Mouse (Mus musculus) left cerebral cortex, adult 11 months (tissue): Measurements from ENCODE around the gene Ccnj.
A peak's percentile ranks its signal among the peaks of the same experiment; 100 is the strongest.

Experiments used
- DNase-seq: peaks from one replicate; pipeline ENCODE4 v3.0.0; 2022; ENCODE audit warnings: low spot score

Gene Ccnj

DNA sequence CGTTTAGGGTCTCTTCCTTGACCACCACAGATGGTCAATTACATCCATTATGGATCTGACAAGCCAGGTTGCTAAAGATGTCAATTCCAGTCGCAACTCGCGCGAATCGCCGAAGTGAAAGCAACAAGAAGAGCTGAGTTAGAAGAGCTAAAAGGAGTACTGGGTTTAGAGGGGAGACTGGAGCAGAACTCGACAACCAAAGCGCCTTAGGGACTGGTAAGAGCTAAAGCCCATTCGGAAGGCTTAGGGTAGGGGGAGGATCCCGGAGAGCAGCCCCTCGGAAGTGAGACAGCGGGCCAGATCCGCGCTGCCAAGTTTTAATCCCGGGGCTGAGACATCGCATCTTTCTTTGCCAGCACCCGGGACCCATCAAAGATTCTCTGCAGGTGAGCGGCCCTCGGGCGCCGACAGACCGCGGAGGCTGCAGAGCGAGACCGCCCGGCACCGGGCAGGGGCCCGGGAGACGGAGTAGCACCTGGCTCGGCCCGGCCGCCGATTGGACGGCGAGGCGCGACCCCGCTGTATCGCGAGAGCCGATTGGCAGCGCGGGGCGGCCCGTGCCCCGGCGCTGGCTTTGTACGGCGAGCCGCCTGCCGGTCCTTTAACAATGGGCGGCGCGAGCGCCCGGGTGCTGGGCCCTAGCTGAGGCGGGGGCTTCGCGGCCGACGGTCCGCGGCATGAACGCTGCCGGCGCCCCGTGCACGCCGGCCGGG is at the start of gene Ccnj:
TSS of gene Ccnj (plus strand) at position 577 of the 713 bp plus-strand sequence.
- DNase-seq, result peak; percentile 90

DNA sequence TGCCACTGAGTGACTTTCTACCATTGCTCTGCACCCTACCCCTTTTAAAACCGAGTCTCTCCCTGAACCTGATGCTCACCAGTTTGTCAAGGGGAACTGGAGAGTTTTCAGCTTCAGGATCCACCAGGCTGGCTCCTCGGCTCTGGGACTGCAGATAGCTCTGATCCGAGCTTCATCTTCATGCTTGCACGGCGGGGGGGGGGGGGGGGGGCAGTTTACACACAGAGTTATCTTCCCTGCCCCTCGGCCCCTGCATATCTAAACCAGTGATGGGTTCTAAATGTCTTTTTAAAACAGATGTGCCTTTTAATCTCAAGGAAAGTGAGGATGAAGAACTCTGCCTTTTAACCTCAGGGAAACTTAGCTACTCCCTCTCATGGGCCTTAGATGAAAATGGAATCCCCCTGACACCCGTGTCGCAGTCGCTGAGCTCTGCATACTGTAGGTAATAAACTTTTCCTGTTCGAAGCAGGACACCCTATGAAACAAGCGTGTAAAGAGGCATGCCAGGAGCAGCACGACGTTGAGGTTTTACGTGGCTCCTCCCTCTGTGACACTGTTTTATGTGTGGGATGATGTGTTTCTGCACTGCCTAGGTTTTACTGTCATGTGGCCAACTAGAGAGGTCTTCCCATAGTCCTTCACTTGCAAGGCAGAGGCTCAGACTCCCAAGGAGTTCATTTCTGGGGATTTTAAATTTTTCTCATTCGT is 42.9 kb upstream of the Ccnj start:
- no peak for DNase-seq

DNA sequence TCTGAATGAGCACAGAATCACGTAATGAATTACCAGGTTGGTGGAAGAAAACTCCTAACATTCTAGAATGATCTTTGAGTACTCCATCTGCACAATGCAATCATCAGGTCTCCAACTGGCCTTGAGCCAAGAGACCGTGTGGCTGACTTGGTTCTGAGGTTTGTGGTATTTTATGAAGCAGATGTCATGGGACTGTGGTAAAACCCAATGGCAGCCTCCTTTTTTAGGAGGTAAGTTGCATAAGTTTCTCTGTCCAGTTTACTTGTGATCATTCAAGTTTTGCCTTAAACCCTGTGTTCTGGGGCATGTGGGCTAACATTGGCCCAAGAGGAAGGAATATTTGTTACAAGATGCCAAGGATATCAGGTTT is 42.4 kb upstream of the Ccnj start:
- no peak for DNase-seq

DNA sequence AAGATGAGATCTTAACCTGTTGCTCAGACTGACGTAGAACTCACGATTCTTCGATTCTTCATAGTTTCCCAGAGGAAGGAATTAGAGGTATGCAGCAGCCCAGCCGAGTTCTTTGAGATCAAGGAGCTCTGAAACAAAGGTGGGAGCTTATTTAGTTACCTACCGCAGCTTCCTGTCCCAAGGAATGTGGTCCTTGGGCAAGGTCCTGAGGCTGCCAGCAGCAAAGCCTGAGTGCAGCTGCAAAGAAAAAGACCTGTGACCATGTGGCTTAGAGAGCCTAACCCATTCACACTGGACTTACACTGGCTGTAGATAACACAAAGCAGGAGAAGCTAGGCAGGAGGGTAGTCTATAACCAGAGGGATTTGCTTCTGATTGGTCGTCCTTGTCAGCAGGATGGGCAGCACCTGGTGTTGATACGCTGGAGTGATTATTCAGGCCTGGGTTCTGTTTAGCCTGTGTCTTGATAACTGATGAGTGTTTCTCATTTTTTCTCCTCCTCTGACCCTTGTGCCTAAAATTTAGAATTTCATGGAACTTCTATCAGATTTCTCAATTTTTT is 25.8 kb upstream of the Ccnj start:
- no peak for DNase-seq

DNA sequence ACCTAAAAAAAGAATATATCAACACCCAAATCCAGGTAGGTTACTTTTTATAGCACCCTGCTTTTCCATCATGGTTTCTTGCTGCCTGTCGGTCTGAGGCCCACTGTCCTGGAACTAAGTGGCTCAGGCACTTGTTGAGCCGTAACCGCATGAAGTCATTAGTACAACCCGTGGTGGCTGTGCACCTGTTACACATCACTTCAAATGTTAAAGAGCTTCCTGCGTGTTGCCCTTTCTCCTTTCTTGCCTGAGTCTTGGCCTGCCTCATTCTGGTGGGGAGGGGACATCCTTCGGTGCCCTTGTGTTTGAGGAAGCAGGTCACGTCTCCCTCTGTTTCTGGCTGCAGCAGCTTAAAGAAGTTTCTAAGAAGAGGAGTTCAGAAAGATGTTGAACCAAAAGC is 21.2 kb upstream of the Ccnj start:
- DNase-seq, result no peak

DNA sequence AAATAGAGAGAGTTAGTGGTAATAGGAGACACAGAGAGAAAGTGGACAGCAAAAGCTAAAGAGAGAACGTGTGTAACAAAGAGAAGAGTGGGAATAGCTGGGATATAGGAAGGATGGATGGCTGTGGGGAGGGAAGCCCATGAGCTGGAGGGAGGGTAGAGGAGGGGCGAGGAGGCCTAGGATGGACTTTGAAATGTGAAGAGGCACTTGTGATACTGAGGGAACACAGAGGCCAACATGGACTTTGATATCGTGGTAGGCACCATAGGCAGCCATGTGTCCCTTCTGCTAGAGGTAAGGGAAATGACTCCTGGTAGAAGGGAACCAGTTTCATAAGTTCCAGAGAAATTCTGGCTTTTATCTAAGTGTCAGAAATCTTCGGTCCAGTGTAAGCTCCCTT is 19.2 kb upstream of the Ccnj start:
- no peak for DNase-seq

DNA sequence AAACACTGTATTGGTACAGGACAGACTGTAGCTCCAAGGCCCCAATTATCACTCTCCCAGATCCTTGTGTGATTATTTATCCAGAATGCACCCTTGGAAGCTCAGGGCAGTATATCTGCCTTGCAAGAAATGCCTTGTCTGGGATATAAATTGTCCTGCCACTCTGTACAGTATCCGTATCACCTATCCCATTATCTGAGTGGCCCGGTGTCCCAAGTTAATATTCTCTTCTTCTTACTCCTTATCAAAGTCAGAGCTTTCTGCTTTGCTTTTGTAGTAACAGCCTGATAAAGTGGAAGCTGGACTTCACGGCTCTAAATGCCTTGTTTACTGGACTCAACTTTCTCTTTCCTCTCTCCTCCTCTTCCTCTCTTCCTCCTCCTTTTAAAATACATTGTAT is 18.3 kb upstream of the Ccnj start:
- no peak for DNase-seq

DNA sequence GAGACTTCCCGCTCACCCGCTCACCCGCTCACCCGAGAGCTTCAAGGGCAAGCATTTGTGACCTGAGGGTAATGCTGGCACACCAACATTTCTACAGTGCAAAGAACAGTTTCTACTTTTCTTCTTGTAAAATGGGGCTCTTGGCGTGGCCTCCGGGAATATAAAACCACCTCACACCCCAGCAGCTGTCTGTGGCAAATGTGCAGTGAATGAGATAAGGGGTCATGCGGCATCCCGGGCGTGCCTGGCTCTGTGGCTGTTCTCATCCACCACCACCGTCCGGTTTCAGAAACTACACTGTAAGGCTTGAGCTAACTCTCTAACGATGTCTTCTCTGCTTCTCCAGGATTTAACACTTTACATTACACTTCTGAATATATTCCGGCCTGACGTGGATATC is 17.7 kb upstream of the Ccnj start:
- DNase-seq, result no peak

DNA sequence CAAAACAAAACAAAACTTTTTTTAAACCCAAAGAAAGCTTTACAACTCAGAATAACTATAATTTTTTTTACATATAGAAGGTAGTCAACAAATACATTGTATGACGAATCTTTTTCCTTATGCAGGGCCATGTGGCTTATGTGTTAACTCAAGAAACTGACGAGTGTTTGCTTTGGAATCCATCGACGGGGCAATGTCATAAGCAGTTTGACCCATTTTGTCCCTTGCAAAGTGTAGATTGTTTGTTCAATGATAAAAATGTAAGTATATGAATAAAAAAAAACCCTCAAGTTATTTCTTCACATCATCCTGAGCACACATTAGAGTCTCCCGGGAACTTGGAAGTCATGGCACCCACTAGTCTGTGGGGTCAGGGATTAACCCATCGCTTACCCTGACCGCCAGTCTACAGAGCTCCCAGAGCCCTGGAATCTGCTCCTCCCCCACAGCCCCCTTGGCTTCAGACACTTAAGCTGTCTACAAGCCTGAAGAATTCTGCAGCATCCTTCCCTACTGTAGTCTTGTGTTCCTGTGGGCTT is 15.4 kb upstream of the Ccnj start:
- DNase-seq, result no peak

DNA sequence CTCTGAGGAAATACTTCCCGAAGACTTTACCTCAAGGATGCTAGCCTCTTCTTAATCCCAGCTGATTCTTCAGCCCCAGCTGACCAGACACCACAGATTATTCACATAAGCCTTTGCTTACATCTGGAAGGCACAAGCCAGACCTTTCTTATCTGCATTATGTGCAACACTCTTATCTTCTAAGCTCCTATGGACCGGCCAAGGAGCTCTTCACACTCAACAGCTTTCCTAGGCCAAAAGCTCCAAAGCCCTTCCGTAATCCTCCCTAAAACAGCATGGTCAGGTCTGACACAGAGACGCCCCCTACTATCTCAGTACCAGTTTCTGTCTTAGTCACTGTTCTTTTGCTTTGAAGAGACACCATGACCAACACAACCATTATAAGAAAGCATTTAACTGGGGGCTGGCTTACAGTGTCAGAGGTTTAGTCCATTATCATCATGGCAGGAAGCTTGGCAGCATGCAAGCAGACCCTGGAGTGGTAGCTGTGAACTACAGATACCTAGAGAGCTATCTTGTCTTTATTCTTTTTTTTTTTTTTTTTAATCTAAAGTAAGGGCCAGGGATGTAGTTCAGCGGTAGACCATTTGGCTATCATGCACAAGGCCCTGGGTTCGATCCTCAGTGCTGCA is 13.1 kb upstream of the Ccnj start:
- no peak for DNase-seq

DNA sequence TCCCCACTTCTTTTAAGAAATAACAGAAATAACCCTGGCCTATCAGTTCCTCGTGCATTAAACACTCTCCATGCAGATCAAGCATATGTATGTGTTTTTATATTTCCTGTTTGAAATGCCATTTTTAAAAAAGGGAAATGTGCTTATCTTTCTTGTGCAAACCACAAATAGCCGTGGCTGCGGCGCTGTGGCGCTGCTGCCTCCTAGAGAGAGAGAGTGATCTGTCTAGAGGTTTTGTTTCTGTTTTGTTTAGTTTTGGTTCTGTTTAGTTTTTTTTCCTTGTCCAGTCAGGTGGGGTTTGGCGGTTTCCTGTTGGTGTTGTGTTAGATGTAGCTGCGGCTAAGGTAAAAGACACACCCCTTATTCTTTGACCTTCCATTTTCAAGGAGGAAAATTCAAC is 12.3 kb upstream of the Ccnj start:
- no peak for DNase-seq

DNA sequence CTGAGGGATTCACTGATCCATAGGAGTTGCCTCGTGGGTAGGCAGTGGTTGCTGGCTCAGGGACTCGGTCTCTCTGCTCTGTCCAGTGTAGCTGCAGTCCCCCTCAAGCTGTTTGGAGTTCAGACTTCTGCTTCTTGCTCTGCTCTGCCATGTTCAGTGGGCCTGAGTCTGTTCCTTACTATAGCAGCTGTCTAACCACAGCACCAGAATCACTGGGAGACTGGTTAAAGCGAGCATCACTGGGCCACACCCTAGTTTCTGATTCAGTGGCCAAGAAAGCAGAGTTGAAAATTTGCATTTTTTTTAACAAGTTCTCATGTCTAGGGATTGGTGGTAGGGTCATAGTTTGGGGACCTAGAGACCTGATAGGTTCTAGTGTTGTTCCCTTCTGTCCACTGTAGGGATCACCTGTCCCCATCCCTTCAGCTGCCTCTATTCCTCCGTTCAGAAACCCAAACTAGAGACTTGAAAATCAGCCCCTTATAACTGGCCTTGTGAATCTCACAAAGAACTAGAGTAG is 9.7 kb upstream of the Ccnj start:
- no peak for DNase-seq

DNA sequence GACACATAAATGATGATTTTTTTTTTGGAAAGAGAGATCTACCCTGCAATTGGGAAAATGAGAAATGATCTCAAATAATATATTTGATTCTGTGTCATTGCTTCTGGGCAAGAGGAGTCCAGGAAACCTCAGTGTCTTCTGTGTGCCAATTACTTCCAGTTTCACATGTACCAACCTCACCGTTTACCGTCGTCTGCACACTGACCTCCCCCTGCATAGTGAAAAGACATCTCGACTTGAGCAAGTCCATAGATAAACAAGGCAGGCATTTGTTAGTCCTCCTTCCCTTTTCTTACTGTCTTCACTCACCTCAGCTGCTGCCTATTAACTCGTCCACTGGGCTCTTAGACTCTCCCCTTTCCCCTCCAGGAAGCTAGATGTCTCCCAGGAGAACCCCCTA is 5.4 kb upstream of the Ccnj start:
- no peak for DNase-seq

DNA sequence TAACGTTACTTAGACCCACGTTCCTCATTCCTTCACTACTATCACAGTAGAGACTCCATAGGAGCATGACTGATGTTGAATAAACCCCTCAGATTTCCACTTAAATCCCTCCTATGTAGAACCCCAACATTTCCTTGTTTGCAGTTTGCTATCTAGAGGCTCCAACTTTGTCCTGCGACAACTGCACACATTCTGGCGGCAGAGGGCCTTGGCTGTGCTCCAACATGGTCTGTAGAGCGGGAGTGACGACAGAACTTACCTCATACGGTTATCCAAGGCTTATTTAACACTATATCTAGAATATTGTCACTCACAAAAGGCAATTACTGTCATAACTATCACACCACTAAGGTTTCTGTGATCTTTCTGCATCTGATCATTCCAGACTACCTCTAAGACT is 4.3 kb upstream of the Ccnj start:
- no peak for DNase-seq

DNA sequence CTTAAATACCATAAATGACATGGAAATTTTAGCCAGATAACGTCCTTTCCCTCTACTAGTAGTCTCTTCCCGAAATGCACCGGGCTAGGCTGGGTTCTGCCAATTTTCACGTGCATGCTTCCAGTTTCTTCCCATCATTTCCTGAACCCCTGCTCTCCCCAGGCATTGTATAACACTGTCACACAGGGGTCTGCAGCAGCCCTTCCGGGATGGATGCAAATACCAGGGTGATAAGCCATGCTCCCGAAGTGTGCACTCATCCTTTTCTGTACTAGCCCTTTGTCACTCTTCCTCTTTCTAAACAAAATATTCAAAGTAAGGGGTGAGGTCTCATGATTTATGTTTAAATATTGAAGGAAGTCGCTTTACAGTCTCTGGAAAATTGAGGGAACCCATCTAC is 881 bp upstream of the Ccnj start:
- DNase-seq, result no peak

DNA sequence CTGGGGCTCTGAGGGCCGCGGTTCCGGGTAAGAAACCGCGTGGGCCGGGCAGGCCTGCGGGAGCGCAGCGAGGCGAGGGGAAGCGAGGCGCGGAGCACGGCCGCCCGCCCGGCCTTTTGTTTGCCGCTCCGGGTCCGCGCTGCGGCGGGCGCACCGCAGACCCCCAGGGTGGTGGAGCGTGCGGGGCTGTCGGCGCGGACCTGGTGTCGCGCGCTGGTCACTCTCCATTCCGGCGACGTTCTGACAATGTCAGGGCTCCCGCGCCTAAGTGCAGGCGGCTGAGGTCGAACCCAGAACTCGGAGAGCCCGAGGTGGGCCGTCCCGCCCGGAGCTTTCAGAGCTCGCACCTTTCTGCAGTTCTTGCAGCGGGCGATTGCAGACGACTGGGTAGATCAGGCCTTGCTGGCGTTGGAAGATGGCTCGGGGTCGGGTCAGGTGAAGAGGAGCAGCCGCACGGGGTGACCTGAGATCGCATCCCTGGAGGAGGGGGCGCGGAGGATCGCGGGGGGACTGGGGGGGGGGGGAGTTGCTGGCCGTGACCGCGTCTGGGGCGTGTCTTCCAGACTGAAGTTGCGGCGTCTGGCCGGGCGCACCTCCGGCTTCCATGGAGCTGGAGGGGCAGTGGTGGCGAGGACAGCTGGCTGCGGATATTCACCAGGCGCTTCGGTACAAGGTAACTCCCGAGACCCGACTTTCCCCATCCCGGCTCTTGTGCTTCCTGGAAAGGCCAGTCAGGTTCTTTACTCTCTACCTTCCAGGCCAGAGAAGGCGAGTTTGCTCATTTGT is 530 bp downstream of the Ccnj start:
- DNase-seq, result no peak

DNA sequence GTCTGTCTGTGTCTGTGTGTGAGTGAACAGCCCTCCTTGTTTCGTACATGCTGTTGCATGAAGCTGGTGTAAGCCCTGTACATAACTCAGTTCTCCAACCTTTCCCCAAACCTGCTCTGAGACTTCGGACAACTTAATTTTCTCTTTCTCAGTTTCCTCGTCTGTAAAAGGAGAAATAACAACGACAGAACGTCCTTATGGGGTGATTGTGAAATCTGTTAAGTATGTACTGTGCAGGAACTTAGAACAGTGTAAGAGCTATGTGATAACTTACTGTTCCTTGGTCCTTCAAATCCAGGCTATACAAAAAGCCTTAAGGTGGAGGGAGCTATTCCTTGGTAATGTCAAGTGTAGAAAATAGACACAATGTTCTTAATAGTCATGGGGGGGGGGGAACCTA is 1.3 kb downstream of the Ccnj start:
- DNase-seq, result no peak

DNA sequence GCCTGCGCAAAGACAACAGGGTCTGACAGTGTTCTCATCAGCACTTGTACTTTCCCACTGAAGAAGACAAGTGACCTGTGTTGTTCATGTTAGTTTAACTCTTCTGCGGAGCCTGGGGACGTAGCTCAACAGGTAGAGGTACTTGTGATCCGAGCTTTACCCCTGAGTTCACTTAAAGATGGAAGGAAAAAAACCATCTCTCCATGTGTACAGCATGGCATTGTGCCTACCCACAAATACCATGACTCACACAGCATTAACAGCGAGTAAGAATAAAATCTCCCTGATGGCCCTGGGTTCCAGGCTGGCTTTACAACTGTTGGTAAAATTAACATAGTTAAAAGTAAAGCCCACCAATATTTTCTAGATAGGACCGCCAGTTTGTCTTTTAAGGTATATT is 3.4 kb downstream of the Ccnj start:
- DNase-seq, result no peak

DNA sequence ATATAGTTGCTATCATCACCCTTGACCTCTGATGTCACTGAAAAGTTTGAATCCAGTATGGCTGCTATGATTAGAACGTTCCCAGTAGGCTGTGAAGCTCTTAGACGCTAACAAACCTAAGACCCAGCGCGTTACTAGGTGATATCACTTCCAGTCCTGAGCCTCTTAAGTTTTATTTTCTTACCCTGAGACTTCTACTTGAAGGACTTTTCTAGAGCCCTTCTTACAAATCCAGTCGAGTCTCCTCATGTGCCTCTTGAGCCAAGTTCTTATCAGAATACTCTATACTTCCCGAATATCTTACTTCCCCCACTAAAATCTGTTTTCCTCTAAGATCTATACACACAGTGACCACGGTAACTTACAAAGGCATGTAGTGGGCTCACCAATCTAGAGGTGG is 7.1 kb downstream of the Ccnj start:
- DNase-seq, result no peak

DNA sequence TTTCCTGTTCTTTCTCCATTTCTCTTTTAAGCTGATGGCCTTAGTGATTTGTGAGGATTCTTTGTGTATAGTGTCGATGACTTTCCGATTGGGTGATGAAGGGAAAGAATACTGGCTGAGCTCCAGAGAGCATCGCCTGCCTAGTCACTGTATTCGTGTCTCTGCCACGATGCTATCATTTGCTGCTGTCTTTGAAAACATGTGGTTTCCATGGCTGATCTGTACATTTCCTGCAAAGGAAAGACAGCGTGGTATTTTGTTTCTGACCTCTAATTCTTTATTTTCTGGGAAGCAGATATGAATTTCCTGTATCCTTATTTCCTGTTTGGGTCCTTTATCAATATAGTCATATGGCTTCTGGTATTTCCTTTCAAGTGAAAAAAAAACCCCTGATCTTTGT is 9.2 kb downstream of the Ccnj start:
- DNase-seq, result no peak

DNA sequence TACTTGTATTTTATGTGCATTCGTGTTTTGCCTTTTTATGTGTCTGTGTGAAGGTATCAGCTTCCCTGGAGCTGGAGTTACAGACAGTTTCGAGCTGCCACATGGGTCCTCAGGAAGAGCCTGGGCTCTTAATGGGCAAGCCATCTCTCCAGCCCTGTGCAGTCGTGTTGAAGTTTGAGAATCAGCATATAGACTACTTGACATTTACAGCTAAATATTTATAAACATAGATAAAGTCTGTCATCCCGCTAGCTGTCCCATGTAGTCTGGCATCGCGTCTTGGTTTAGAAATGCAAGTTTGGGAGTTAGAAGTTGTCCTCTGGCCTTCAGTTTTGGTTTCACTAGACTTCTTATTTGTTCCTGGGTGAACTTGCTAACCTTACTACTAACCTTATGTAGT is 10.0 kb downstream of the Ccnj start:
- no peak for DNase-seq

DNA sequence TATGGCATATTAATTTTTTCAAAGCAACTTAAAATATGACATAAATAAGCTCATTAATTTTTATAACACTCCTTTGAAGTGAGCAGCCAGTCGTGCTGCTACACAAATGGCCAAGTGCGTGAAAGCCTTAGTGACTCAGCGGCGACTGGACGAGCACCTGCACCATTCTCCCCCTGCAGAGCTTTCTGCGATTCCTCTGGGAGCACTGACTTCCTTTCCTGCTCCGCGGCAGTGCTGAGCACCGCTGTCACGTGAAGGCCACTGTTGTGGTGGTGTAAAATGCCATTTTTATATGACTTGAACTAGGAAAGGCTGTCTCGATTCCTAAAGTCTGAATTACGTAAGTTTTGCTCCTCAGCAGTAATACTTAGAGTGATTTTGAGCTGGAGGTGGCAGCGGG is 10.5 kb downstream of the Ccnj start:
- DNase-seq, result no peak
